Mouse (Mus musculus) layer of hippocampus, postnatal 25 days (tissue): ENCODE results near the gene Cnp. TPM values are rescaled to one million over a fixed set of nuclear protein-coding genes. Genes with fewer than 3 reads are reported as not detected.

Experiments used
- DNase-seq, 2 experiments: peaks; one replicate each; pipeline ENCODE4 v3.0.0; 2022; ENCODE audit warnings: mixed read lengths in 2 of 2, low spot score in 1 of 2; ENCODE audit errors: extremely low spot score in 1 of 2
- total RNA-seq, 2 experiments: library from RNA; stranded (reverse); gene quantifications; 2 replicates each; pipeline ENCODE4 v1.2.3; 2021

The Cnp gene
- total RNA-seq, 2 experiments from 2014 or later = 365 to 435 TPM

- no peak for DNase-seq
Observed at GRCm38 (mm10) chr11:100550101-100550500, 24.6 kb upstream of the Cnp start.

- no peak for DNase-seq
Observed at GRCm38 (mm10) chr11:100552842-100553241, 21.9 kb upstream of the Cnp start.

GRCm38 (mm10) chr11:100555583-100555982 is 19.1 kb upstream of the Cnp start:
- DNase-seq = peak in 1 of 2 experiments; percentile 48

- no peak for DNase-seq
Observed at GRCm38 (mm10) chr11:100557563-100557962, 17.1 kb upstream of the Cnp start.

GRCm38 (mm10) chr11:100559476-100559875 is 15.2 kb upstream of the Cnp start:
- DNase-seq = no peak

- DNase-seq = no peak
Observed at GRCm38 (mm10) chr11:100561748-100562147, 13.0 kb upstream of the Cnp start.

GRCm38 (mm10) chr11:100564297-100564696 is 10.4 kb upstream of the Cnp start:
- peak; percentile 49 to 59 for DNase-seq

GRCm38 (mm10) chr11:100564703-100565102 is 10.0 kb upstream of the Cnp start:
- no peak for DNase-seq

GRCm38 (mm10) chr11:100567229-100567628 is 7.5 kb upstream of the Cnp start:
- no peak for DNase-seq

- no peak for DNase-seq
Observed at GRCm38 (mm10) chr11:100567815-100568245, 6.9 kb upstream of the Cnp start.

- DNase-seq = no peak
Observed at GRCm38 (mm10) chr11:100568692-100569091, 6.0 kb upstream of the Cnp start.

- DNase-seq = no peak
Observed at GRCm38 (mm10) chr11:100569789-100570188, 4.9 kb upstream of the Cnp start.

GRCm38 (mm10) chr11:100570430-100571201 is 4.1 kb upstream of the Cnp start:
- DNase-seq = peak; percentile 56 to 84

- DNase-seq = peak in 1 of 2 experiments; percentile 23
Observed at GRCm38 (mm10) chr11:100571202-100571567, 3.5 kb upstream of the Cnp start.

GRCm38 (mm10) chr11:100574188-100574587 is 516 bp upstream of the Cnp start:
- DNase-seq = no peak

GRCm38 (mm10) chr11:100575484-100575855 is 766 bp downstream of the Cnp start:
- DNase-seq = peak in 1 of 2 experiments; percentile 38

- DNase-seq = no peak
Observed at GRCm38 (mm10) chr11:100576256-100576655, 1.6 kb downstream of the Cnp start.

- no peak for DNase-seq
Observed at GRCm38 (mm10) chr11:100577852-100578599, 3.3 kb downstream of the Cnp start.

- DNase-seq = no peak
Observed at GRCm38 (mm10) chr11:100579116-100579799, 4.6 kb downstream of the Cnp start.

- DNase-seq = no peak
Observed at GRCm38 (mm10) chr11:100580275-100580674, 5.6 kb downstream of the Cnp start.

- peak in 1 of 2 experiments; percentile 45 for DNase-seq
Observed at GRCm38 (mm10) chr11:100581756-100582155, 7.1 kb downstream of the Cnp start.
